Mouse (Mus musculus): Measurements from ENCODE around the gene D5Ertd579e. TPM values are rescaled to one million over a fixed set of nuclear protein-coding genes. Genes with fewer than 3 reads are reported as not detected.

The D5Ertd579e gene
- polyA plus RNA-seq, 1 experiment, result 28.6 TPM

GRCm38 (mm10) chr5:36726387-36726801 lies 30.6 kb upstream of the D5Ertd579e start:
- WGBS, result 30% methylated on average over 9 of the region's 9 CpGs
- Histone ChIP-seq H3K4me3 (replicated peaks; ENCODE audit: control insufficient read depth, low read depth, low read length) (peak overlapping the region; percentile 44), H3K27ac (ENCODE audit: control insufficient read depth, insufficient read depth, low read depth, low read length, poor library complexity) (no peak overlapping the region), H3K4me1 (ENCODE audit: control insufficient read depth, insufficient read depth, low read length) (peaks cover 4% of the 10 kb centered on the region; the same call in 1 of the 2 replicates)
- TF ChIP-seq POLR2A (IDR thresholded peaks at IDR 0.05; ENCODE audit: borderline replicate concordance, control insufficient read depth, low read depth, low read length), result no peak
- no peak for TF ChIP-seq CTCF (IDR thresholded peaks at IDR 0.05; ENCODE audit: control insufficient read depth, insufficient read depth, low read length)

GRCm38 (mm10) chr5:36725861-36726260 lies 30.0 kb upstream of the D5Ertd579e start:
- 83% methylated on average over 12 of the region's 12 CpGs for WGBS
- Histone ChIP-seq H3K4me3 (replicated peaks; ENCODE audit: control insufficient read depth, low read depth, low read length) (no peak overlapping the region), H3K4me1 (ENCODE audit: control insufficient read depth, insufficient read depth, low read length) (peaks cover 4% of the 10 kb centered on the region; the same call in 1 of the 2 replicates), H3K27ac (ENCODE audit: control insufficient read depth, insufficient read depth, low read depth, low read length, poor library complexity) (no peak overlapping the region; the same call in 1 of the 2 replicates)
- TF ChIP-seq CTCF (IDR thresholded peaks at IDR 0.05; ENCODE audit: control insufficient read depth, insufficient read depth, low read length) (no peak), POLR2A (IDR thresholded peaks at IDR 0.05; ENCODE audit: borderline replicate concordance, control insufficient read depth, low read depth, low read length) (no peak)

GRCm38 (mm10) chr5:36724274-36724673 lies 28.4 kb upstream of the D5Ertd579e start:
- H3K27ac ChIP-seq (ENCODE audit: control insufficient read depth, insufficient read depth, low read depth, low read length, poor library complexity), result no peak overlapping the region
- WGBS, result 84% methylated on average over 7 of the region's 7 CpGs
- peaks cover 6% of the 10 kb centered on the region; the same call in 1 of the 2 replicates for H3K4me1 ChIP-seq (ENCODE audit: control insufficient read depth, insufficient read depth, low read length)
- no peak overlapping the region for H3K4me3 ChIP-seq (replicated peaks; ENCODE audit: control insufficient read depth, low read depth, low read length)
- TF ChIP-seq CTCF (IDR thresholded peaks at IDR 0.05; ENCODE audit: control insufficient read depth, insufficient read depth, low read length) (no peak), POLR2A (IDR thresholded peaks at IDR 0.05; ENCODE audit: borderline replicate concordance, control insufficient read depth, low read depth, low read length) (no peak)

GRCm38 (mm10) chr5:36723356-36723755 lies 27.5 kb upstream of the D5Ertd579e start:
- Histone ChIP-seq H3K4me3 (replicated peaks; ENCODE audit: control insufficient read depth, low read depth, low read length) (no peak overlapping the region), H3K4me1 (ENCODE audit: control insufficient read depth, insufficient read depth, low read length) (peaks cover 6% of the 10 kb centered on the region; the same call in 1 of the 2 replicates), H3K27ac (ENCODE audit: control insufficient read depth, insufficient read depth, low read depth, low read length, poor library complexity) (no peak overlapping the region)
- 89% methylated on average over 9 of the region's 9 CpGs for WGBS
- TF ChIP-seq CTCF (IDR thresholded peaks at IDR 0.05; ENCODE audit: control insufficient read depth, insufficient read depth, low read length), result no peak
- no peak for TF ChIP-seq POLR2A (IDR thresholded peaks at IDR 0.05; ENCODE audit: borderline replicate concordance, control insufficient read depth, low read depth, low read length)

- peak overlapping the region; percentile 21; the same call in 1 of the 2 replicates for H3K27ac ChIP-seq (ENCODE audit: control insufficient read depth, insufficient read depth, low read depth, low read length, poor library complexity)
- WGBS, result 17% methylated on average over 6 of the region's 6 CpGs
- TF ChIP-seq POLR2A (IDR thresholded peaks at IDR 0.05; ENCODE audit: borderline replicate concordance, control insufficient read depth, low read depth, low read length), result no peak
- TF ChIP-seq CTCF (IDR thresholded peaks at IDR 0.05; ENCODE audit: control insufficient read depth, insufficient read depth, low read length), result no peak
- no peak overlapping the region for H3K4me3 ChIP-seq (replicated peaks; ENCODE audit: control insufficient read depth, low read depth, low read length)
- H3K4me1 ChIP-seq (ENCODE audit: control insufficient read depth, insufficient read depth, low read length), result peaks cover 6% of the 10 kb centered on the region; the same call in 1 of the 2 replicates
These were observed 26.6 kb upstream of the D5Ertd579e start for GRCm38 (mm10) chr5:36722415-36722856.

GRCm38 (mm10) chr5:36720710-36721375 lies 25.0 kb upstream of the D5Ertd579e start:
- WGBS, result 52% methylated on average over 5 of the region's 5 CpGs
- Histone ChIP-seq H3K4me1 (ENCODE audit: control insufficient read depth, insufficient read depth, low read length) (peaks cover 2% of the 10 kb centered on the region; the same call in 1 of the 2 replicates), H3K4me3 (replicated peaks; ENCODE audit: control insufficient read depth, low read depth, low read length) (no peak overlapping the region), H3K27ac (ENCODE audit: control insufficient read depth, insufficient read depth, low read depth, low read length, poor library complexity) (peak overlapping the region; percentile 82; the same call in 1 of the 2 replicates)
- TF ChIP-seq CTCF (IDR thresholded peaks at IDR 0.05; ENCODE audit: control insufficient read depth, insufficient read depth, low read length), result no peak
- TF ChIP-seq POLR2A (IDR thresholded peaks at IDR 0.05; ENCODE audit: borderline replicate concordance, control insufficient read depth, low read depth, low read length), result no peak

GRCm38 (mm10) chr5:36720219-36720618 lies 24.4 kb upstream of the D5Ertd579e start:
- TF ChIP-seq POLR2A (IDR thresholded peaks at IDR 0.05; ENCODE audit: borderline replicate concordance, control insufficient read depth, low read depth, low read length), result no peak
- TF ChIP-seq CTCF (IDR thresholded peaks at IDR 0.05; ENCODE audit: control insufficient read depth, insufficient read depth, low read length), result no peak
- Histone ChIP-seq H3K27ac (ENCODE audit: control insufficient read depth, insufficient read depth, low read depth, low read length, poor library complexity) (peak overlapping the region; percentile 67; the same call in 1 of the 2 replicates), H3K4me1 (ENCODE audit: control insufficient read depth, insufficient read depth, low read length) (peaks cover 2% of the 10 kb centered on the region; the same call in 1 of the 2 replicates), H3K4me3 (replicated peaks; ENCODE audit: control insufficient read depth, low read depth, low read length) (no peak overlapping the region)
- WGBS, result 80% methylated on average over 5 of the region's 5 CpGs

- Histone ChIP-seq H3K4me1 (ENCODE audit: control insufficient read depth, insufficient read depth, low read length) (peaks cover 2% of the 10 kb centered on the region; the same call in 1 of the 2 replicates), H3K4me3 (replicated peaks; ENCODE audit: control insufficient read depth, low read depth, low read length) (no peak overlapping the region), H3K27ac (ENCODE audit: control insufficient read depth, insufficient read depth, low read depth, low read length, poor library complexity) (no peak overlapping the region)
- no peak for TF ChIP-seq POLR2A (IDR thresholded peaks at IDR 0.05; ENCODE audit: borderline replicate concordance, control insufficient read depth, low read depth, low read length)
- 81% methylated on average over 3 of the region's 3 CpGs for WGBS
These were observed 23.8 kb upstream of the D5Ertd579e start for GRCm38 (mm10) chr5:36719601-36720000.

Data from bone marrow, adult 2 months (tissue).